Mouse (Mus musculus) retina, embryonic 14.5 days (tissue): ENCODE measurements at regions not wholly inside any gene's neighbourhood (a gene's known extent, or its start where the extent isn't known, plus 50 kb on each side); places are given as distances from the start of the nearest gene placed in this dataset.

Source experiments
- DNase-seq: peaks from one replicate; pipeline ENCODE4 v3.0.0-alpha.2; 2015; ENCODE audit warnings: low spot score

DNA sequence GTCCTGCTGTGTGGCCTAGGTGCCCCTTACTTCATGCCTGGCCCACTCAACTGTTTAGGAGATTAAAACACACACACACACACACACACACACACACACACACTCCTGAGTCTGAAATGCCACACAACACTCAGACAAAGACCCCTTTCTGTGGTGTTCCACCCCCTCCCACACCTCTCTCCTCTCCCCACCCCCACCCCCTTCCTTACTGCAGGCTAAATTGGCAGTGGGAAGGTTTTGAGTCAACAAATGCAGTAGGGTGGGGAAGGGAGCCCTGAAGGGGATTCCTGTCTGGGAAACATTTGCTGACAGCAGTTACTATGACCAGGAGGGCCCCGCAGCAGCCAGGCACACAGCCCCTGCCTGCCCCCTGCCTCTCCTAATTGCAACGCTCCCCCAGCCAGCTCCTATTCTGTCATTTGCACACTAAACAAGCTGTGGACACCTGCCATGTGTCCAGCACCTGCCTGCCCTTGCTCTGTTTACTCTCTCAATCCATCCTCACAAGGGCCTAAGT is 69.5 kb downstream of the Ephb3 start:
- peak; percentile 49 for DNase-seq

DNA sequence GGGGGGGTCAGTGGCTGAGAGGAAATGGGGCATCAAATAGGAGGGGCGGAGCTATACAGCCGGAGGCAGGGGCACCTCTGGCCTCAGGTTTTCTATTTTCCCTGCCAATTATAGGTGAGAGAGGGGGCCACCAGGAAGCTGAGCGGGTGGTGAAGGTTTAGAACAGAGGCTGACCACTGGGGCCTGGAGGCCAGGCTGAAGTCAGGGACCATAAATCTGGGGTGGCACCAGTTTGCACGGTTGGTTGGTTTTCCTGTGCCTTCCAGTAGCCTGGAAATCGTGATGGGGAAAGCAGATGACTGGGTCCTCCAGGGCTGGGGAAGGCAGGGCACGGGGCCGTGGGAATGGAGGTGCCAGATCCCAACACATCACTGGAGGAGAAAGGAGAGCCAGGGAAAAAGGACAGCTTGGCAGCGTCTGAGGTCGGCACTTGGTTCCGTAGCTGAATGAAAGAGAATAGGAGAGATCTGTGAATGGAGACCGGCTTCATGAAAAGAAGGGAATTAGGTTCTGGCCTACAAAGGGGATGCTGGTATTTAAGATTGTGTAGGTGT is 73.3 kb downstream of the Ephb3 start:
- DNase-seq = no peak

DNA sequence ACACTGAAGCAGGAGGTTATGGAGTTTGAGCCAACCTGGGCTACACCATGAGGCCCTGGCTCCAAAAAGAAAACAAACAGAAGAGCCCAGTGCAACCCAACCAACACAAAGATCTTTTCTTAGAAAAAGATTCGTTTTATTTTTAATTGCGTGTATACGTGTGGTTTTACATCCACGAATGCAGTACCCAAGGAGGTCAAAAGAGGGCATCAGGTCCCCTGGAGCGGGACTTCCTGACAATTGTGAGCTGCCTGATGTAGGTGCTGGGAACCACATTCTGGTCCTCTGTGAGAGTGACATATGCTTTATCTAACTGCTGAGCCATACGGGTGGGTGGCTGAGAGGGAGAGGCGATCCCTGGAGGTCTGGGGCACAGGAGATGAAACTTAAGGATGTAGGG is 73.8 kb downstream of the Ephb3 start:
- no peak for DNase-seq

DNA sequence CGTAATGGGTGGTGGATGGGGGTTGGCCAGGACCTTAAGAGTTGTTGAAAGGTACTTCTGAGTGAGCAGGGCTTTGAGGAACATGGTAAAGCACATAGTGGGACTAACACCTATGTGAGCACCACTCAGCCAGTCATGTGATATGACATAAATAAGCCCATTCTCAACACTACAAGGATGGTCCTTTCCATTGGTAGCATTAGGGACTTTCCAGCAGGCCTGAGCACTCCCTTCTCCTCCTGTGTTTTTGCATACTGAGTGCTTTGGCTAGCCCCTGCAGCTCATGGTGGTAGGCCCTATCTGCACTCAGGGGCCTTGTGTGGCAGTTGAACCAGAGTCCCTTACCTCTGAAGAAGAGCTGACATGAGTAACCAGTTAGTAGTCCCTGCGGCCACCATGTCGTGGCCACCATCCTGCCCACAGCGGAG is 75.7 kb downstream of the Ephb3 start:
- DNase-seq = no peak

DNA sequence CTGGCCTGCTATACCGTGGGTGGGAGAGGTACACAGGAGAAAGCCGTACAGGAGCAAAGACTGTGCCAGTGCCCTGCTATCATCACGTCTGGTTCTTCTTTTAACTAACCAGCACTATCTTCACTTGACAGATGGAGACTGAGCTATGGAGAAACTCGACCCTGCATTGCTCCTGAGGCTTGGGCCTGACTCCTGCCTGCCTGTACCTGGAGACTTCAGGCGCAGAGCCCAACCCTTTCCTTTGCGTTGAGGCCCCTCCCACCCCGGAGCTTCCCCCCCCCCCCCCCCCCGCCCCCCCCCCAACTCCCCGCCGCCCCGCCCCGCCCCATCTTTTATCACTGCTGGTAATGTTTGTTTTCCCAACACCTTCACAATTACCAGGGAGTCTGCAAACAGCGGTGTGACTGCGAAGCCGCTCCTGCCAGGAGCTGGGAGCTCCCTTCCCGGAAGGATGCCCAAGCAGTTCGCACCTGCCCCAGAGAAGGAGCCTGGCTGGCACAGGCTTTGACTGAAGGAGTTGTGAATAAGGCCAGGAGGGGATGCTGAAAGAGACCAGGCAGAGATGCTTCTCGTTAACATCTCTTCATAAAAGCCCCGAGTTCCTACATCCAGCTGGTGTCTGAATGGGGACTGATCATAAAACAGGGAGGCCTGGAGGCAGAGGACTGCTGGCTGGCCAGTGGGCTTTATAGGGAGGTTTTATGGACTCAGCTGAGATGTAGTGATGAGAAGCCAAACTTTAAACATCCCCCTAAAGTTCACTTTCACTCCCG is 77.6 kb downstream of the Ephb3 start:
- no peak for DNase-seq

DNA sequence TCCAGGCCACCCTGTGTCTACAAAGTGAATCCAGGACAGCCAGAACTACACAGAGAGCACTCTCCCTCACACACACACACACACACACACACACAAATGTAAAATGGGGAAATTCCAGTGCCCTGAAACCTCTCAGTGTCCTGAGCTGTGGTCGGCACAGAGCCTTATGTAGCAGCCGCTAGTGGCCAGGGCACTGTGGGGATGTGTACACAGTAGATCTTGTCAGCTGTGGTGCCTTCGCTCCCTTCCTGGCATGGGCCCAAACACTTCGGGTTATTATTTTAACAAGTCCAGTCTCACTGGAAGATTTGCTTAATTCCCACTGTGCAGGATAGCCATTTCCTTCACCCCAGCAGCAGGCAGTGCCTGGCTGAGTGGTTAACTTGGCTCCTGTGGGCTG is 81.5 kb downstream of the Ephb3 start:
- no peak for DNase-seq

DNA sequence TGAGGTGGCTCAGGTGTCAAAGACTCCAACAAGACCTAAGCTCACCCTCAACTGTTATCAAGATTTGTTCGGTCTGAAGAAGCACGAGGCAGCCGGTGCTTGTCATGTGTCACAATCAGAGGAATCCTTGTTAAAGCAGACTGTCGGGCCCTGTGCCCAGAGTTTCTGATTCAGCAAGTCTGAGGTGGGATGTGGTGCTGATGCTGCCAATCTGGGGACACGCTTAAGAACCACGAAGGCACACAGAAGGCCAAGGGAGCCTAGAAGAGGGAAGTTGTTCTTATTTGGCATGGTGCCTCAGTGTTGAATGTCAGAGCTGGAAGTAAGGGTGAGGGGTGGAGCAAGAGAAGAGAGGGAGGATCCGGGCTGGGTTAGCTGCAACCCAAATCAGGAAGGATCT is 85.0 kb downstream of the Ephb3 start:
- no peak for DNase-seq

DNA sequence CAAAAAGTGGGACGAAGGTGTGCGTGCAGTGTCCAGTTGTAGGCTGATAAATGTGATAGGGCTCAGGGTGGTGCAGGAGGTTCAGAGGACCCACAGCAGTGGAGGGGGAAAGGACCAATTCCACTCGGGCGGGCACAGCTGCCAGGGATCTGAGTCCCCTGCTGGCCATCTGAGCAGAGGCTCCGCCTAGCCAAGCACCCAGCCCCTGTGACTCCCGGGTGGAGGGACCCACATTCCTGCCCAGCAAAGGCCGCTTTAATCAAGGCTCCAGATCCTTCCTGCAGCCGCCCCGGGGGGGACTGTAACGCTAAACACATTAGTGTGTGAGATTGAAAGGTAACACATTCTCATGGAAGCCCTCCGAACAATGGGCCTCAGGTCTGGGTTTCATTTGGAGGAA is 88.5 kb downstream of the Ephb3 start:
- DNase-seq = no peak

DNA sequence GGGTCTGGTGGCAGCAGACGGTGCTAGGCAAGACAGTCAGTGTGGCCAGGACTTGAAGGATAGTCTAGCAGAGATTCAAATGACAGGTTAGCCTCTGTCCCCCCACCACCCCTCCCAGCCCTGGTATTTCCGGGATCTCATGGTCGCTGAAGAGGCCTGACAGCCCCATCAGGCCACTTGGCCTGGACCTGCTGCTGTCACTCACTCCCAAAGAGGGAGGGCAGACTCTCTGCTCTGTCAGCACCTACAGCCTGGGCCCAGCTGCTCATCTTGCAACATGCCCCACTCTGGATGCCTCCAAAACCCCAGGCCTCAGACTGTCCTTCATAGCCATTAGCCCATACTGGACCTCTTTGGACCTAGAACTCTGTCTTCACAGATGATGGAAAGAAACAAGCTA is 89.0 kb downstream of the Ephb3 start:
- DNase-seq = no peak

DNA sequence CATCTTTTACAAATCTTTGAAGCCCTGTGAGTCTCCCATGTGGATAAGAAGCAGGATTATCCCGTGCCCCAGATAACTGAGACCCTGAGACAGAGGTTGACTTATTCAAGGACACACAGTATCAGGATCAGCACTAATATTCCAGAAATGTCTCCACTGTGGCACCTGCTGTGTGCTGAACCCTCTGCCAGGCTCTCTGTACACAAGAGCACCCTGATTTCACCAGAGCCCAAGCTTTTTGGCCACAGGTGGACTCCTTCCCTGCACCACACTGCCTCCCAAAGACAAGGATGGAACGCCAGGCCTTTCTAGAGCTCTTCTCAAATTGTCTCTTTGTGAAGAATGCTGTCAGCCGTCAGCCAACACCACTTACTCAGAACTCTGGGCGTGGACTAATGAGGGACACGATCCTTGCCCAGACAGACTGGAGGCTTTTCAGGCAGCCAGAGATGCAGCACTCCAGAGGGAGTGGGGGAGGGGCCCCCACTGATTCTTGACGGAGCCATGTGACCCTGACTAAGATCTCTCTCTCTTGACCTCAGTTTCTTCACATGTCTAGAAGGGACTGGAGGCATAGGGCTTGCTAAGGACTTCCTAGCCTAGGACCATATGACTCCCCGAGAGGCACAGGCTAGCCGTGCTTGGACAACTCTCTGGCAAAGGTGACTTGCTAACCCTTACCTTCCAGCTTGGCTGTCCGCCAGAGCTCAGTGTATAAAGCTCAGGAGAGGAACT is 90.3 kb downstream of the Ephb3 start:
- DNase-seq = peak; percentile 58

DNA sequence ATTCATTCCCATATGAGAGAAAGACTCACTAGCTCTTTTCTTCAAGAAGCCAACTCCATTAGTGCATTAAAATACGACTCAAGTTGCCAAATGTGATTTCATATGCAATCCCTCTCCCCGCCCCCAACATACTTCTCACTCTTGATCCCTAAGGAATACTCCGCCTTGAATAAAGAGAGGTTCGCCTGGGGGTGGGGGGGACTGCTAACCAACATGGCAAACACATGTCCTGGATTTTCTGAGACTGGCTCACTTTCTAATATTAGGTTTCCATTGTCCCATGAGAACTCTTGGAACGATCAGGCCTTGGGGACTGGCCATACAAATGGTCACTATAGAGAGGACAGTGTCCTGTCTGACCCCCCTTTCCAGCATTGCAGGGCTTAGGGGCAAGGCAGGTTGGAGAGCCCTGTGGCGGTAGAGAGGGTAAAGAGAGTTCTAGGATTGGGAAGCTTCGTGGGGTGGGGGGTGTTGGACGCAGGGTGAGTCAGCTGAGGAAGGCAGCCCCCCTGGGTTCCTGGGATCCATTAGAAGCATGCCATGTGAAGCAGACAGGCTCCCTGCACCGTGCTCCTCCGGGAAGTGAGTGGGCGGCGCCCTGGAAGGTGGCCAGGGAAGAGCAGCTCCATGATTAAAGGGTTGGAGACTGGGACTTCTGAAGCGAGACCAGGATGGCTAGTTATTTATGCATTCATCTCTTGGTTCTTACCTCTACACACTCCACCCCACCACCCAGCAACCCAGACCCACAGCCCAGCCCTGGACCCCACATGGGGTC is 91.6 kb downstream of the Ephb3 start:
- no peak for DNase-seq

DNA sequence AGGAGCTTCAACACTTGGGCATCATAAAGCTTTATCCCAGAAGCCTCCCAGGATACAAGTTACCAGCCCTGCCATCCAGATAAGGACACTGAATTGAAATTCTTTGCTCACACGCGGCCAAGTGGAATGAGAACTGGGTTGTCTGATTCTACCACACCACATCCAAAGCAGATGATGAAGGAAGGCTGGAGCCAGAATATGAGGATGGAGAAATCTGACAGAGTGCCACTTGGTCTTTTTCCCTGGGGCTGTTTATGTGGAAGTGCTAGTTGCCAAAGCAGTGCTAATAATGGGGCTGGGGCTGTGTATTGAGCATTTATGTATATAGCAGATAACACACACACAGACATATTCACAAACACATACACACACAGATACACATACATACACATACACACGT is 92.2 kb downstream of the Ephb3 start:
- no peak for DNase-seq

DNA sequence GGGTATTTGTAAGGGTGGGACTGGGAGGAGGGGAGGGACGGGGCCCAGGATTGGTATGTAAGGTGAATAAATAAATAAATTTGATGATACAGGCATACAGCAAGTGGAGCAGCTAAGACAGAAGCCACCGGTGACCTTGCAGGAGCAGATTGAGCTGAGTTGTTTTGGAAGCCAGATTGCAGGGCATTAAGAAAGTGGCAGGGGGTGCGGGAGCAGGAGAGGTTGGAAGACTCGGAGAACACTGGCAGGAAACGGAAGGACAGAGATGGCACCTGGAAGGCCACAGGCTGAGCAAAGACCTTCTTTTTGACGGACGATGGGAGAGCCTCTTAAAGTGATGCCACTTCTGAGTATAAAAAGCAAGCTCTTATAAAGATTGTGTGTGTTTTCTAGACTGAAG is 94.3 kb downstream of the Ephb3 start:
- DNase-seq = no peak

DNA sequence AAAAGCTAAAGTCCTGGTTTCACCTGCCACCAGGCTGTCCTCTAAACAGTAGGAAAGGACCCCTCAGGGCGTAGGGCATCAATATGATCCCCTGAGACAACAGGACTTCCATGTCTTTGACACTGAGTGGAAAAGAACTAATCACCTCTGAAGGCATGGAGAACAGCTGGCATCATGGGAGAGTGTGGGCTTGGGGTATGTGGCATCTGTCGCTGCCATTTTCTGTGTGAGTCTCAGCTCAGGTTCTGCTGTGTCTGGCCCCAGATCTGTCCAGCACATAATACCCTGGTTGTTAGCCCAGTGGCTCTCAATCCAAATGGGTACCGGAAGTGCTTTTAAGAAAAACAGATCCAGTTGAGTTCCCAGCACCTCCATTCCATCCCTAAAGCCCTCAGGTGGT is 101.3 kb downstream of the Ephb3 start:
- no peak for DNase-seq

DNA sequence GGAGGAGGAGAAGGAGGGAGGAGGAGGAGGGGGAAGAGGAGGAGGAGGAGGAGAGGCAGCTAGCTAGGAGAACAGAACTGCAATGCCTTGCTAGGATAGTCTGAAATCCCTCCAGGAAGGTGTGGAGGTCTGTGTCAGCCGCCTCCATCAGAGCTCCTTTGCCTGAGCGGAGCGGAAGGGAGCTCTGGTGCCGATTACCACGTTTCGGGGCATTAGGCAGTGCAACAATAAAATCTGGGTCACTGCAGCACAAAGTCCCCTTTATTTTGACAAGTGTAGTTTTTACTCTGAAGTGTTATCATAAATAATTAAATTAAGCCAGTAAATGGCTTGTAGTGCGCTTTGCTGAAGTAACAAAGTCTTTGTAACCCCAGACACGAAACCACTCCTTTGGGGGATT is 104.0 kb downstream of the Ephb3 start:
- DNase-seq = peak; percentile 37

DNA sequence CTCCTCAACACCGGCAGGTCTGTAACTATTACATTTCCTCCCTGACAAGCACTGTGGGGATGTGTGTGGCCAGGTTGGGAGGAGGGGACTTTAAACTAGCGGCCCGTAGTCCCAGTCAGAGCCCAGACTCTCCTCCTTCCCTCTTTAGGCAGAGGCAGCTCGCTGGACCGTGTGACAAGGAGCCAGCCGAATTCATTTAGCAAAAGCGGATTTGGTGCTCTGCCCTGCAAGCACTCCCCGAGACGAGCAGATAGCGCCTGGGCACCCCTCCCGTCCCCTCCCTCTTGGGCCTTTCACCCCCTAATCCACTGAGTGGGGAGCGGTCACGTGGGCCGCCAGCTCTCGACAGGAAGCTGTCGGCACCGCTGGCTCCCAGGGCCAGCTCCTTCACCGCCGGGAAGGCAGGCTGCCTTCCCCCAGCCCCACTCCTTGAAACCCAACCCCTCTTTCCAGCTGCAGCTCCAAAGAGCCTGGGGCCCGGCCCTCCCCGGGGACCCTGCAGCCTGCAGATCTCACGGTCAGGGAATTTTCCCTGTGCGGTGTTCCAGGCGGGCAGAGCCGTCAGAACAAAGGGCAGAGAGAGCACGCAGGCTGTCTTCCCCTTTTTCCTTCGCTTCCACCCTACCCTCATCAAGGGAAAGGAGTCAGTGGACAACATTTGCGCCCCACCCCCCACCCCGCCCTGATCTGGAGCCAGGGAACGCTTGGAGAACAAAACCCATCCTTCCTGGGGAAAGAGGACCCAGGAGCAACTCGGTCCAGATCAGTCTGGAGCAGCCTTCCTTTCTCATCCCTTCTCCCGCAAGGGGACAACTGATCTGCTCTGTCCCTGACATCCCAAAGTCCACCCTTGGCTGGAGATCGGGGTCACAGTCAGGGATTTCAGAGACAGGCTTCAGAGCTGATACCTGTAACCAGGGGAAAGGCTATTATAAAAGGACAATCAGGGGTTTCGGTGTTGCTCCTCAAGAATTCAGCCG is 106.4 kb downstream of the Ephb3 start:
- DNase-seq = peak; percentile 69

DNA sequence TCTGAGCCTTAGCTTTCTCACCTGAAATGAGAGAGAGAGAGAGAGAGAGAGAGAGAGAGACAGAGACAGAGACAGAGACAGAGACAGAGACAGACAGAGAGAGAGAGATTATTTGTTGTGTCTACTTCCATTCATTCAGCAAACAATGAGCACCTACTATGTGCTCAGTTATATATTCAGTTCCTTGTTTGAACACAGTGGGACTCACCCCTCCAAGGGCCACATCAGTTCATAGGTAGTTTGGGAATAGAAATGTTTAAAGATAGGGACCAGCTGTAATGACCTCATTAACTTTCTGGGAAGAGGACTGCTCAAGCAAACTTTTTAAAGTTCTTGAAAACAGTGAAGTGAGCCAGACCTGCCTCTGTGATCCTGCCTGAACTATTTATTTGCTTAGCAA is 107.2 kb downstream of the Ephb3 start:
- no peak for DNase-seq

DNA sequence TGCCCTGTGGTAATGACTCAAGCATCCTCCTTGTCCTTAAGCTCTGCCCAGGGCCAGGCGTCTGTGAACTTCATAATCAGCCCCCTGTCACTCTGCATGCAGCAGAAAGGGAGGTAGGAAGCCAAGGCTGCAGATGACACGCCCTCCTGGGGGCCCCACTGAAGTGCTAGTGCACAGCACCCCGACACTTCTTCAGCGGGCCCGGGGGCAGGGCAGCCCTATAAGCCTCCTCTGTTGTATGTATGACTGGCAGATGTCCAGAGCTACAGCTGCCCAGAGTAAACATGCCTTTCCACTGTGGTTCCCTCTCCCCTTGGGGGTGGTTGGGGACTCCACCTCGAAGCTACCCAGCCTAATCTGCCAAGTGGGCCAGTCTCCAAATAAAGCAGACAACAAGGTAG is 107.2 kb upstream of the Vps8 start:
- DNase-seq = no peak

DNA sequence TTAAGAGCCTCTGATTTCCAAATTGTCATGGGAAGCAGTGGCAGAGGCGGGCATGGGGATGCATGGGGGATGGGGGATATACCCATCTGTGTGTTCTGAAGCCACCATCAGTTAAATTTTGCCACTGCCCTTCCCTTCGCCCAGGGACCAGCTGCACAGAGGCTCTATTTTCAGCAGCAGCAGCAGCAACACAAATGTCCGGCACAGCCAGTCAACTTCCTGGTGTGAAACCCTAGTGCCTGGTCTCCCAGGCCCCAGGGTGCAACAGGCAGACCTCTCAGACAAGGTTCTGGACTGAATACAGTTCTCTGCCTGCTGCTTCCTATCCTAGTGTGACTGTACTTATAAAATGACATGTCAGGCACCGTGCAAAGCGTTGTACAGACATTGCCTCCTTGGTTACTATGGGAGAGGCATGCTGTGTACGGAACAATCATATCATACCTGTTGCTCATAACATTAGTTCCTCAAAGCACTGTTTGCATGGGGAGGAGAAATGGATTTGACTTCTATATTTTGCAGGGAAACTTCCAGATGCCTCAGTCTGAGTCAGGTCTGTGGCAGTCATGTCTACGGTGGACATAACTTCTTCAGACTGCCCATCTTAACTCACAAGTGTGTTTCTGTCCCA is 104.8 kb upstream of the Vps8 start:
- no peak for DNase-seq

DNA sequence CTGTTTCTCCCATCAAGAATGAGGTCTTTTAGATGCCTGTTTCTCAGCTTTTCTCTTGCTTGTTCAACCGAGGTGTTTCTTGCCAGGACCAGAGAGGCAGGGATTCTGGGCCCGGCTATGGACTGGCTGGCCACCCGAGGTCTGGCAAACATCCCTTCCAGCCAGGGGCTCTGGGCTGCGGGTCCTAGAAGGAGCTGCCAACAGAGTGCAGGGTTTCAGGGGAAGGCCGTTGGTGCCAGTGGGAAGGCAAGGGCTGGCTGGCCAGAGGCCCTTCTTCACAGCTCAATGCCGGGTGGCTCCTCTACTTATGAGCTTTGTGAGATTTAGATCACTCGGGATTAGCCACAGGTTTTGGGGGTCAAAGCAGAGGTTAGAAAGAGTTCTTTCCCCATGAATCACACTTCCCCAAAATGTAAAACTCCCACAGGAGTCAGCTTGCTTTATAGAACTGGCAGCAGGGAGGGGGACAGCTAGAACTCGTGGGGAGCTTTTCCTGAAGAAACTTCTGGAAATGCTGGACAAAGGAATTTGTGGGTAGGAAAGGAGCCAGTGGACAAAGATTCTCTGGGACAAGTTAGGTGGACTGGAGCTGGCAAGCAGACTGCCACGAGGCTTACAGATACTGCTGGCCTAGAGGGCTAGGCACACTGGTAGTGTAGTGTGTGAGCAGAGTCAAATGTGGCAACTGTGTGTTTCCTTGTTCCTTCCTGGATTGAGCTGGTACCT is 104.1 kb upstream of the Vps8 start:
- no peak for DNase-seq
